Mouse (Mus musculus) spleen, adult 2 months (tissue): ENCODE measurements around the gene Crtac1.

ENCODE experiments used
- CTCF ChIP-seq: fragments of 200-500 bp; IDR thresholded peaks from 2 replicates; pipeline ENCODE4 v1.5.1; 2011; ENCODE audit warnings: mild to moderate bottlenecking, inconsistent platforms; ENCODE audit not compliant: insufficient read depth, insufficient read length, insufficient replicate concordance; ENCODE audit errors: extremely low read depth
- POLR2A ChIP-seq: fragments of 200-500 bp; IDR thresholded peaks from 2 replicates; pipeline ENCODE4 v1.6.1; 2011; ENCODE audit warnings: low read depth, low read length, inconsistent platforms

DNA sequence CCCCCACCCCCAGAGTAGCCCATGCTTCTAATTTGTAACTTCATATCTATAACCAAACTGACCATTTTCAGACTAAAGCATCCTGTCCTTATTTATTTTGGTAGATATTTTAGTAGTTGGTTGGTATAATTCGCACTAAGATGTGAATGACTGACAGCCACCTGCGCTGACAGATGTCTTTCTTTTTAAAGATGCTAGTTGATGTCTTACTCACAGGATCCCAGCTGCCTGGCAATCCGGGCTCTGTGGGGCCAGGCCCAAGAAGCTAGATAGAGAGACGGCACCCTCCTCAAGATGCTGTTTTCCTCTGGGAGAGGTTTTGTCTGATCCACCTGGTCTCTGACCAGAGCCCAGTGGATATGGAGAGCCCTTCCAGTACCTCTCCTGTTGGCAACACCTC is 11.7 kb upstream of the Crtac1 start:
- TF ChIP-seq CTCF (no peak), POLR2A (no peak)
